Mouse (Mus musculus) liver, postnatal 0 days (tissue): ENCODE measurements around the gene Abr. TPM values are rescaled to one million over a fixed set of nuclear protein-coding genes. Genes with fewer than 3 reads are reported as not detected.

Source experiments
- ATAC-seq: fragments of 200-750 bp; cut with Nextera tagmentation; 2 replicates; pipeline ENCODE4 v1.8.0; 2017; ENCODE audit warnings: mild to moderate bottlenecking, moderate library complexity
- DNase-seq: peaks from one replicate; pipeline ENCODE4 v3.0.0-alpha.2; 2016
- H3K27ac ChIP-seq: fragments of 300-500 bp; sonication (generic); 2 replicates; pipeline ENCODE4 v1.5.1; 2014; ENCODE audit warnings: antibody characterized with exemption, moderate library complexity, mild to moderate bottlenecking, low read depth
- H3K27me3 ChIP-seq: fragments of 300-500 bp; sonication (generic); 2 replicates; pipeline ENCODE4 v1.6.1; 2014; ENCODE audit warnings: low read length, control low read depth, mixed read lengths; ENCODE audit not compliant: insufficient read depth
- H3K36me3 ChIP-seq: fragments of 300-500 bp; sonication (generic); replicated peaks from 2 replicates; pipeline ENCODE4 v1.6.1; 2014; ENCODE audit warnings: mild to moderate bottlenecking, control low read depth, low read length, moderate library complexity, mixed read lengths; ENCODE audit not compliant: insufficient read depth
- H3K4me1 ChIP-seq: fragments of 300-500 bp; sonication (generic); 2 replicates; pipeline ENCODE4 v1.6.1; 2014; ENCODE audit warnings: antibody characterized with exemption, mild to moderate bottlenecking, control low read depth; ENCODE audit not compliant: insufficient read depth
- H3K4me2 ChIP-seq: fragments of 300-500 bp; sonication (generic); 2 replicates; pipeline ENCODE4 v1.6.1; 2014; ENCODE audit warnings: low read depth, mild to moderate bottlenecking, low read length, moderate library complexity, mixed read lengths
- H3K4me3 ChIP-seq: fragments of 300-500 bp; sonication (generic); 2 replicates; pipeline ENCODE4 v1.5.1; 2014; ENCODE audit warnings: low read depth, low read length
- H3K9ac ChIP-seq: fragments of 300-500 bp; sonication (generic); replicated peaks from 2 replicates; pipeline ENCODE4 v1.6.1; 2014; ENCODE audit warnings: mild to moderate bottlenecking, moderate library complexity
- H3K9me3 ChIP-seq: fragments of 300-500 bp; sonication (generic); 2 replicates; pipeline ENCODE4 v1.6.1; 2016; ENCODE audit warnings: mild to moderate bottlenecking, control low read depth, low read length, mixed read lengths
- CTCF ChIP-seq: sonication (generic); IDR thresholded peaks from 2 replicates; pipeline ENCODE4 v1.5.1; 2016; ENCODE audit warnings: antibody characterized with exemption, low read depth
- EP300 ChIP-seq: IDR thresholded peaks from 2 replicates; pipeline ENCODE4 v1.6.1; 2016; ENCODE audit warnings: antibody characterized with exemption, low read depth, mild to moderate bottlenecking
- WGBS: fragments of 180-500 bp; shearing (Covaris S2); extraction: QIAGEN DNeasy Blood & Tissue Kit; methylation state at CpG from one replicate; pipeline ENCODE4 v1.1.7; 2014; ENCODE audit not compliant: insufficient replicate concordance; 5-methylcytosine and 5-hydroxymethylcytosine counted together
- polyA plus RNA-seq: library from polyadenylated mRNA; unstranded; fragments of >200 nt; fragmentation: Nextera tagmentation; extraction: Ambion mirVana; gene quantifications from 2 replicates; pipeline ENCODE4 v1.2.1, GENCODE M21; 2015

Abr gene
- polyA plus RNA-seq, 1 experiment from 2014 or later: 3.6 TPM

DNA sequence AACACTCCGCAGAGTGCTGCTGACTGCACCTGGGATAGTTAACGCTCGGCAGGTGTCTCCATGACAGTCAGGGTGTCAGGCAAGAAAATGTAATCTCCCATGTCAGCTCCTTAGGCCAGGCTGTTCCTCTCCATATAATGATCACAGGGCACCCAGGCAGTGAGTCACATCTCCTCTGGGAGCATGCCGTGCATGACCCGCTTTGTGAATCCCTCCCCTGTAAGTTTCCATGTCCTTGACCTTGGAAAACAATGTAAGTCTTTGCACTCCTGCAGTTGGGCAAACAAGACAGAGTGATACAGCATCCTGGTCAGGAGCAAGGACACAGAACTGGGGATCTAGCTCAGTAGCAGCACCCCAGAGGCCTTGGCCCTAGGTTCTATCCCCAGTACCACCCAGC is 78.8 kb downstream of the Abr start:
- 81% methylated on average over 5 of the region's 5 CpGs for WGBS
- no peaks in the 10 kb centered on the region for H3K4me1 ChIP-seq
- H3K27ac ChIP-seq: no peak overlapping the region
- no peaks in the 10 kb centered on the region for H3K9me3 ChIP-seq
- no peak overlapping the region for H3K9ac ChIP-seq
- ATAC-seq (no peak), DNase-seq (no peak)
- no peaks in the 10 kb centered on the region for H3K36me3 ChIP-seq
- H3K27me3 ChIP-seq: no peaks in the 10 kb centered on the region
- H3K4me3 ChIP-seq: no peak overlapping the region
- H3K4me2 ChIP-seq: no peak overlapping the region
- TF ChIP-seq EP300 (no peak), CTCF (no peak)

DNA sequence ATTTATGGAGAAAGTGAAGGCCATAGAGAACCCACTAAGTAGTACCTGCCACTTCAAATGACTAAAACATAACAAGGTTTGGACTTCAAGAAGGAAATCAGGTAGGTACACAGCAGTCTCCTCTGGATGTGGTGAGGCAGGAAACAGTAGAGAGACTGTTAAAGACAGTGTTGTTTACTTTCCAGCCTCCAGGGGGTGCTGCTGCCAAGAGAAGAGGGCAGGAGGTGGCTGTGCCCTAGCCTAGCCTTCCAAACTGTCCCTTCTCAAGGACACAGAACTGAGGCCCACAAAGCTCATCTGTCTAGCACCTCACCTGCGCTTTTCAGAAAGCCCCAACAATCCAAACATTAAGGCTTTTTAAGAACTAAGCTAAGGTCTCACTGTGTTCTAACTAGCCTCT is 81.1 kb downstream of the Abr start:
- H3K4me3 ChIP-seq: no peak overlapping the region
- no peak overlapping the region for H3K27ac ChIP-seq
- no peaks in the 10 kb centered on the region for H3K36me3 ChIP-seq
- no peak for TF ChIP-seq EP300
- TF ChIP-seq CTCF: peak; percentile 85
- no peaks in the 10 kb centered on the region for H3K27me3 ChIP-seq
- DNase-seq (peak; percentile 74), ATAC-seq (no peak)
- no peak overlapping the region for H3K4me2 ChIP-seq
- no peaks in the 10 kb centered on the region for H3K9me3 ChIP-seq
- H3K4me1 ChIP-seq: no peaks in the 10 kb centered on the region
- no peak overlapping the region for H3K9ac ChIP-seq
- WGBS: 28% methylated on average over 1 of the region's 1 CpGs

DNA sequence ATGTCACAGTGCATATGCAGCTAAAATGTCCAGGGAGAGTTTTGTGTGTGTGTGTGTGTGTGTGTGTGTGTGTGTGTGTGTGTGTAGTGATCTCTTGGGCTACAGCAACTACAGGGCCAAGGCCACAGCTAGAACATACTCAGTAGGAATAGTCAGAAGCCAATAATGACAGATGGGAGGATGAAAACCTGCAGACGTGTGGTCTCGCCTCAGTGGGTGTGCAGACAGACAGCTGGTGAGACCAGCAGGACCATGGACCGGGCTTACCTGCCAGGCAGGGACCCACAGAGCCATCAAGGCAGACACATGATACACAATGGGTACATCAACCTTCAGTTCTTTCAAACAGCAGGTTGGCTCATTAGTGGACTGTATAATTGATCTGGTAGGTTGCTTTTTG is 84.7 kb downstream of the Abr start:
- no peak for TF ChIP-seq EP300
- no peak for TF ChIP-seq CTCF
- ATAC-seq: no peak
- 76% methylated on average over 3 of the region's 3 CpGs for WGBS

DNA sequence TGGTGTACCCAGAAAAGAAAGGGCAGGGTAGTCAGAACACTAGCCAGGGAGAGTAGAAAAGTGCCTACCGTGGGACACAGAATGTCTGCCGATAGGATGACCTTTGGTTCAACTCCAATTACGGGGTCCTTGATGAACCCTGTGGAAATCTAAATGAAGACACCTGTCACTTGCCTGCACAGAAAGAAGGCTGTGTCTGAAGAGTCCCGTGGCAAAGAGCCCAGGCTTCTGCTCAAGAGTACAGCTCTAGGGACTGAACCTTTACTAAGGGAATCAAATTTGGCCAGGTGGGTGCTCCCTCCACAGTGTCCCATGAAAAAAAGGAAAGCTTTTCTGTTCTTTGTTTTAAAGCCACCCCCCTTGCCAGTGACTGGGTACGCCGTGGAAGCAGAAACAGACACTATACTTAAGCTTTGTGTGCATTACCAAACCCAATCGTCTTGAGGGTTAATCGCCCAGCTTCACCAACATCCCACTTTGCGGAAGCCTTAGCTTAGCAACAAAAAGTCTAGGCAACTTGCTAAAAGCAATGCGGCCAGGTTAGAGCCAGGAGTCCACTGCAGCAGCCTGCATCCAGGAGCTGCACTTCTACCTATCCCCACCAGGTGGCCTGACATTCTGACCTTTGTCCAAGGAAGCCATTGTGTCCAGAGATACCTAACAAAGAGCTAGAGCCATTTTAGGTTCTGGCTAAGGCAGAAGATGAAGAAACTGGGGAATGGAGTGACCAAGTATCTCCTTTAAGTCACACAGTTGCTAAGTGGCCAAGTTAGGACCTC is 85.3 kb downstream of the Abr start:
- no peak overlapping the region for H3K4me3 ChIP-seq
- peak; percentile 21 for DNase-seq
- H3K27me3 ChIP-seq: no peaks in the 10 kb centered on the region
- no peaks in the 10 kb centered on the region for H3K9me3 ChIP-seq
- H3K4me1 ChIP-seq: no peaks in the 10 kb centered on the region
- WGBS: 71% methylated on average over 10 of the region's 10 CpGs
- no peak overlapping the region for H3K27ac ChIP-seq
- H3K36me3 ChIP-seq: no peaks in the 10 kb centered on the region
- TF ChIP-seq EP300 (no peak), CTCF (peak; percentile 71)
- H3K4me2 ChIP-seq: no peak overlapping the region
- ATAC-seq: no peak
- no peak overlapping the region for H3K9ac ChIP-seq

More for the DNA sequence above, 84.7 kb downstream of the Abr start:
- Histone ChIP-seq H3K9me3 (no peaks in the 10 kb centered on the region), H3K27ac (no peak overlapping the region), H3K4me3 (no peak overlapping the region), H3K4me1 (no peaks in the 10 kb centered on the region), H3K4me2 (no peak overlapping the region), H3K36me3 (no peaks in the 10 kb centered on the region), H3K27me3 (no peaks in the 10 kb centered on the region), H3K9ac (no peak overlapping the region)
- no peak for DNase-seq

DNA sequence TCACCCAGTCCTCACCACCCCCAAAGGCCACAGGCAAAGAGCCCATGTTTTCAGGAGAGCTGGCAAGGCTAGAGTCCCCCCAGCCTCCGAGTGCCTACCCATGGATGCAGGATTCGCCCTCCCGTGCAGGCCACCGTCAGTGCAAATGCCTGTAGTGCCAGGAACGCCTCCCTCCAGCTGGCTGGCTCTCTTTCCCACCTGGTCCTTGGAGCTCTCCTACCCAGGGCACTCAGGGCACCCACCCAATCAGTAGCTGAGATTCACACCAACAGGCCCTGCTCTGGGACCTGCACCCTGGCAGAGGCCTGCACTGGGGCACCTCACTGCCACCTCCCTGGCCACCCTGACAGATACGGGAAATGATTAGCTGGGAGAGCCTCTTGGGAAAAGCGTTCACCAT is 90.1 kb downstream of the Abr start:
- no peaks in the 10 kb centered on the region for H3K4me1 ChIP-seq
- H3K4me3 ChIP-seq: no peak overlapping the region

DNA sequence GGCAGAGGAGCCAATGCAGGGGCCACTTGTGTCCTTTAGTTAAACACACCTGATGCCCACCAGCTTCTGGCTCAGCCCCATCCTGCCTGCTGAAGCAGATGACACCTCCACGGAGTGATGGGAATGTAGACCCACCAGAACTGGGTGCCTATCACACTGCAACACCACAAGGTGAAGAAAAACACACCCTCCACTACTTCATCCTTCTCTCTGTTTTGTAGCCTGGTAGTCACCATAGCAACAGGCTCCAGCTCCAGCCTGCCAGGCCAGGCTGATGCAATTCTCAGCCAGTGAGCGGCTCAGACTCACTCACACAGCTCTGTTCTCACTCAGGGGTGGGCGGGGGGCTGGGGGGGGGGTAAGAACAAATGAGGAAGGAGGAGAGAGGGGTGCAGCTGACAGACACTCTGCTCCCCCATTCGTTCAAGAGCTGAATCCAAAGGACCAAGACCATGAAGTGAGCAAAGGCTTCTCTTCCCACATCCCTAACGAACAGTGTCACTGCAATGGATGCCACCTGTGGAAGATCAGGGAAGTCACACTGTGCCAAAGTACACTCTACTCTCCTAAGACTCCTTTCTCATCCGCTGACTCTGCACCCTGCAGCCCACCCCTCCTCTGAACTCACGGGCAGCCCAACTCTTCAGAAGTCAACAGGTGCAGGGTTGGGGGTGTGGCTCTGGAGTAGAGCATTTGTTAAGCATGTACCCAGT is 91.0 kb downstream of the Abr start:
- Histone ChIP-seq H3K4me1 (no peaks in the 10 kb centered on the region), H3K9ac (no peak overlapping the region), H3K36me3 (no peaks in the 10 kb centered on the region), H3K9me3 (no peaks in the 10 kb centered on the region), H3K4me2 (no peak overlapping the region), H3K27ac (no peak overlapping the region), H3K27me3 (no peaks in the 10 kb centered on the region), H3K4me3 (no peak overlapping the region)
- DNase-seq (no peak), ATAC-seq (no peak)
- 63% methylated on average over 7 of the region's 7 CpGs for WGBS
- TF ChIP-seq CTCF (no peak), EP300 (no peak)

More for the DNA sequence above, 90.1 kb downstream of the Abr start:
- Histone ChIP-seq H3K4me2 (no peak overlapping the region), H3K36me3 (no peaks in the 10 kb centered on the region), H3K27ac (no peak overlapping the region), H3K9ac (no peak overlapping the region), H3K27me3 (no peaks in the 10 kb centered on the region), H3K9me3 (no peaks in the 10 kb centered on the region)
- ATAC-seq (no peak), DNase-seq (no peak)
- WGBS: 74% methylated on average over 7 of the region's 7 CpGs
- TF ChIP-seq CTCF (no peak), EP300 (no peak)
